Mouse (Mus musculus): ENCODE measurements around the gene Mcam. TPM values are rescaled to one million over a fixed set of nuclear protein-coding genes. Genes with fewer than 3 reads are reported as not detected.

Mcam gene
- total RNA-seq (2021), result 10 to 100 TPM; 24.2 to 31.2 TPM
- long read RNA-seq, experiment 1, partial matches to known transcripts, result 16 of 24 reads
- long read RNA-seq, experiment 1, other reads (novel, unspliced or antisense), result 1 of 24 reads
- long read RNA-seq, experiment 2, partial matches to known transcripts, result 2 of 16 reads
- long read RNA-seq, experiment 2, other reads (novel, unspliced or antisense), result 11 of 16 reads

DNA sequence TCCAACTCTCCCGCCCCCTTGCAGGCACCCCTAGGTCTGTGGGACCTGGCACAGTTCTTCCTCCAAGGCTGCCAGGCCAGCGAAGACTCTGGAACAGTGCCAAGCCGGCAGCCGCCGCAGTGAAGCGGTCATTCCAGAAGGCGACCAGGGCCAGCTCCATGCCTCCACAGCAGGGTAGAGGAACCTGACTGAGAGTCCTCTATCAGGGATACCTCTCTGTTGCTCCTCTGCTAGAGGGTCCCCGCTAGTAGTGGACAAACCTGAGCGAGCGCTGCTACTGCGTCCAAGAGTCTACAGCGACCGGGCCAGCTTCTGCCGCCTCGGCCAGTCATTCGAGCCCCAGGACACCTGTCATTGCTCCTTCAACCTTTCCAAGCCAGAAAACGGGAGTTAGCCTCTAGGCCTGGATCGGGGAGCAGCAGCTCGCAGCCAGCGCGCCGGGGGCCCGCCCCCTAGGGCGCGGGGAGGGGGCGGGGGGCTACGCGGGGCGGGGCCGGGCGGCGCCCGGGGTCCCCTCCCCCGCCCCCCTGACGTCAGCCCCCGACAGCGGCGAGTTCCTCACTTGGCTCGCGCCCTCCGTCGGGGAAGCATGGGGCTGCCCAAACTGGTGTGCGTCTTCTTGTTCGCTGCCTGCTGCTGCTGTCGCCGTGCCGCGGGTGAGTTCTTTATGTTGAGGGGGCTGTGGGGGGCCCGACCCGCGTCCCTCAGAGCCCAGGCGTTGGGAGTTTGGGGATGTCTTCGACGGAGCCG is at the start of gene Mcam:
TSS of gene Mcam (plus strand) at position 369 of the 750 bp plus-strand sequence.
- intact Hi-C loops (cut with DNase I), result loop anchor here (5.0 to 10.0 kb wide), 2 partner anchors 38 to 101 kb away; partner anchors contain the start of gene Cbl
- peak; percentile 57 to 64 for DNase-seq

DNA sequence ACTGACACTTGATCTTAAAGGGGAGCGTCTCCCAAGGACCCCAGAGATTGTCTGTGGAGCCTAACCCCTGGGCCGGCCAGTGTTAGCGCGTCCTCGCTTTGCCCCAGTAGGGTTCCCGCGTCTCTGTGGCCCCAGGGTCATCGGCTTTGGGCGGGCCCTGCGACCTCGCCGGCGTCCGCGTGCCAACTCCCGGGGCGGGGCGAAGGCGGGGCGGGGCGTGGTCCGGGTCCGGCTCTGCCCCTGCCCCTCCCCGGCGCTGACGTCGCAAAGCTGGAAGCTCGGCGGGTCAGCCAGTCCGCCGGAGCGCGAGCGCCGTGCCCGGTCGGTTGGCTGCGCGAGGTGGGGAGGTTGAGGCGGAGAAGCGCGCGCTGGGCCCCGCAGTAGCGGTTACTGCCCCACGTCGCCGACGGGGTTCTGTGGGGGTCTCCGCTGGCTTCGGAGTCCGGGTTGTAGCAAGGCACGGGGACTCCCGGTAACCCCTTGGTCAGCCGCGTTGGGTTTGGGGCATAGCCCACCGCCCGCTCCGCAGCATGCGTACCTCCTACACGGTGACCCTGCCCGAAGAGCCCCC is 49.5 kb upstream of the Mcam start:
- DNase-seq, result peak; percentile 94 to 97
- intact Hi-C loops (cut with DNase I), result no loop called here

DNA sequence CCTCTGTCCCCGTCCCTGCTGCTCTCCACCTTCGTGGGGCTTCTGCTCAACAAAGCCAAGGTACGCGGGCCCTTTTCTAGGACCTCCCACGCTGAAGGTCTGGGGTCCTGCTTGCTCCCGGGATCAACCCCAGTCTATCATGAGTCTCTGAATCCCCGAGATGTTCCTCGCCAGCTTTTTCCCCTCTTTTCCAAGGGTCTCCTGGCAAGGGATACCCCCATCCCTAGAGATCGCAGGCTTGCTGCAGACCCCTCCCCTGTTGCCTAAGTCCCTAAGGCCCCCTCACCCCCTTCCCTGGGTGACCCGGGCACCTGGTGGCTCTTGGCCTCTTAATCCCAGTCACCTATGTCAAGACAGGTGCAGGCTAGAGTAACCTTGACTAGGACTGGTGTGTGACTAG is 49.0 kb upstream of the Mcam start:
- DNase-seq, result peak; percentile 11 to 23
- intact Hi-C loops (cut with DNase I), result no loop called here

DNA sequence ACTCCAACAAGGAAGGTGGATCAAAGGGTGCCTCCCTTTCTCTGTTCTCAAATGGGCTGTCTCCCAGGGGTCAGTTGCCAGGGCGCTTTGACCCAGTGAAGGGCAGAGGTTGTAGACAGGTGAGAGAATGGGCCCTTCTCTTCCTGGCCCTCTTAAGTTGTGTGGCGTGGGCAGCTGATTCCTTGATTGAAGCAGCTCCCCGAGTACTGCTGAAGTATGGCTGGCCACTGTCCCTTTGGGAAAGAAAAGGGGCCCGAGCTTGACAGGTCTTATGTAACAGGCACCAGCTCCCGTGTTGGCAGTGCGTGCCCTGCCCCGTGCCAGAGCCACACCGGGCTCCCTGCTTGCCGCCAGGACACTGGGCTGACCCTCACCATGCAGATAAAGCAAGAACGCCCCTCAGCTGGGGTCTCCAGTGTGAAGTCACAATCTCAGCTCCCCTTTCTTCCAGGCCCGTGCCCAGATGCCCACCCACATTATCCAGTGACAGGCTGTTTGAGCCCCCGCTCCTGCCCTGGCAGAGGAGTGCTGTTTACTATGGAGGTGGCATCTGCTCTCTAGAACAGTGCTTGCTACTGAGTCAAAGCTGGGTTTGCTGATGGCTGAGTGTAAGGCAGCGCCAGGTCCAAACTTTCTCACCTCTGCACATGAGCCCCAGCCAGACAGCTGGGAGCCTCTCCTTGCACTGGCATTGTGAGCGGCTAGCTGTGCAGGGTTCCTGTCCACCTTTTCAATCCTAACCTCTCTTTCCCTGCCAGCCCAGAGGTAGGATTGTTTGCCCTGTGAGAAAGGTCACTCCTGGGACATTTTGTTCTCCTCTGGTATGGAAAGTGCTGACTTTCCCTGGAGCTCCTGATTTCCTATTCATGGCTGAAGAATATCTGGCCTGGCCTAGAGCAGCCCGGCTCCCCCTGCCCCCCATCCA is 48.3 kb upstream of the Mcam start:
- DNase-seq, result peak; percentile 69 to 74
- intact Hi-C loops (cut with DNase I), result no loop called here

DNA sequence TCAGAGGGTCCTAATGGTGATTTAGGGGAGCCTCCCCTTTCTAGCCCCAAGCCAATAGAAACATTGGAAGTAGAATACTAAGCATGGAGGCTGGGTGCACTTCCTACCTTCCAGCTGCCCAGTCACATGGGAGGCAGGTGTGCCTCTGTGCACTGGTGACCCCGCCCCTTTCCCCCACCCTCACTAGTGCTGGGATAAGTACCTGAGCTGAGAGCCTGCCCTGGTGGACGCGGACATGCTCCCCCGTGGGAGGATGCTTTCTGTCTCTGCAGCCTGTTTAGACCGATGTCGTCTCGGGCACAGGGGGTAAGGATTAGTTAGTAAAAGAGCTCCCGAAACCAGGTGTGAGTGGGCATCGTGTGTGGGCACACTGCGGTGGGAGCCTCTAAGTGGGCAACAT is 47.3 kb upstream of the Mcam start:
- DNase-seq, result no peak
- intact Hi-C loops (cut with DNase I), result no loop called here

DNA sequence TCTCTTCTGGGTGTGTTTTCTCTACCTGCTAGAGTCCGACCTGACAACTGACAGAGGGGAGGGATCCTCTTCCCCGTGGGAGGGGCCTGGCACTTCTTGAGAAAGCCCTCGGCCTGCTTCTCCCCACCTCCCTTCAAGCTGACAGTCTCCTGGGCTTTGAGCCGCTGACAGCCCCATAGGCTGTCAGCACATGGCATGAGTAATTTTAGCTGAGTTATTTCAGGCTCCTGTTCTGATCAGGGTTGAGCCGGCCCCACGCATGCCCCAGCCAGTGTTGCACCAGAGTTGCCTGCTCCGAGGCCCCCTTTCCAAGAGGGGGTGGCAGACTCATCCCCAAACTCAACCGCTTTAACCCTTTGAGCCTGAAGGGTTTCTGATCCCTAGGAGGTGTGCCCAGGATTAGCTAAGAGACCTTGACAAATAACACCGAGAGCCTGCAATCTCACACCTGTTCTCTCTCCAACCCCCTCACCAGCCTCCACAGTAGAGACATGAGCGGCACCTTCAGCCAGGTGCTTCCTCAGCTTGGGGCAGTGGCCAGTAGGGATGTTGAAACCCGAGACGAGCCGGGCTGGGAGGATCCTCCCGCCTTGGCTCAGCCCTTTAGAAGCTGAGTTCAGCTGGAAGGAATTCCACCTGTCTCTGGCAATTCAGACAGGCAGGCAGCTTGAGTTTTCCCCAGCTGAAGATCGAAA is 46.4 kb upstream of the Mcam start:
- DNase-seq, result no peak
- intact Hi-C loops (cut with DNase I), result no loop called here

DNA sequence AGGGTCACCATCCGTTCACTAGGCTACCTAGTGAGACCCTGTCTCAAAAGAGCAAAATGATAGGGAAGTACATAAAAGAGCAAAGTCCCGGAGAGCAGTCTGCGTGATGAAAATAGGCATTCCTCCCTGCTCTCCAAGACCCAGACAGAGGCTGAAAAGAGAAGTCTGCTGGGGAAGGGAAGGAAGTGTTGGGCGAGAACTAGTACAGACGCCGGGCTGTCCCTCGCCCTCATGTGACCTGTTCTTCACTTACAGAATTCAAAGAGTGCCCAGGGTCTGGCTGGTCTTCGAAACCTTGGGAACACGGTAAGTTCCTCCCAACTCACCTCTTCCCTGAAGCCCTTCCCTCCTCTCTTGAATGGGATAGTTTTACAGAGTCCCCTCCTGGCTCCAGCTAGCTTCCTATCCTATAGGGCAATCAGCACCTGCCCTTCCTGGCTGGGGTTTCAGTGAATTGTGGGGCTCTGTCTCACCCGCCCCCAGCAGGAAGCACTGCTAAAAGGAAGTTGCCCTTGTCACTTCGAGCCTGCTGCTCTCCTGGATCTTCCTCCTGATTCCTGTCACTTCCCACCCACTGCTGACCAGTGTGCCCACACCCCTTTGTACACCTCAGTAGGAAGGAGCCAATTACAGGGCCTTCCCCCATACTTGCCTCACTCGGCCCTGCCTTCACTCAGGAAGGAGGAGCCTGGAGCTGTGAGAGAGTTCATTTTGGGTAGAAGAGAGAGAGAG is 45.2 kb upstream of the Mcam start:
- intact Hi-C loops (cut with DNase I), result no loop called here

DNA sequence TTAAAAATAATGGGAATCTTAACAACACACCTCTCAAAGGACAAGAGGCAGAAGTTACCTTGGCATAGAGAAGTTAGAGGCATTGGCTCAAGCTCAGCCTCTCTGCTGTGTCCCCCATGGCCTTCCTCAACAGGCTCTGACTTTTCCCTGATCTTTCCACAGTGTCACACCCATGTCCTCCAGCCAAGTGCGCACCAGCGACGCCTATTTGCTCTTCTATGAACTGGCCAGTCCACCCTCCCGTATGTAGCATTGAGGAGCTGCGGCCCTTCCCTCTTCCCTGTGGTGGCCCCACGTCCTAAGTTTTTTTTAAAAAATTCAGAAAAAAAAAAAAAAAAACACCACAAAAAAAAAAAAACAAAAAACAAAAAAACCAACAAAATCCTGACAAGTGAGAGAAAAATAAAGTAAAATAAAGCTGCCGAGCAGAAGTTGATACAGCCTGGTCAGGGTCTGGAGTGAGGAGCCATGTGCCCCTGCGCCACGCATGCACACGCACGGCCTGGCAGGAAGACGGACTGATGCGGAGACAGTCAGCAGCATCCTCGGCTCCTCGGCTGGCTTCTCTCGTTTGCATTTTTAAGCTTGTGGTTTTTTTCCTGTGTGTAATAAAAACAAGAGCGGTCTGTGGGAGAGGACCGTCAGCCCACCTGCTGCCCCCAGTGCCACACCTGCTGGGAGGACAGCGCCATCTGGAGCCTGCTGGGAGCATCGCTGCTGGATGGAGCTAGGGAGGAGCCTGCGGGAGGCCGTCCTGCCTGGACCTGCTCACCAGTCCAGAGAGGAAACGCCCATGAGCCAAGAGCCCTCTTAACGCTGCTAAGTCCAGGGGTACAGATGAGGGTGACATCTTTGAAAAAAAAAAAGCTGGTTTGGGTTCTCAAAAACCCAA is 40.4 kb upstream of the Mcam start:
- intact Hi-C loops (cut with DNase I), result no loop called here
- peak in 1 of 2 experiments; percentile 73 for DNase-seq

More for the DNA sequence above, 45.2 kb upstream of the Mcam start:
- no peak for DNase-seq

DNA sequence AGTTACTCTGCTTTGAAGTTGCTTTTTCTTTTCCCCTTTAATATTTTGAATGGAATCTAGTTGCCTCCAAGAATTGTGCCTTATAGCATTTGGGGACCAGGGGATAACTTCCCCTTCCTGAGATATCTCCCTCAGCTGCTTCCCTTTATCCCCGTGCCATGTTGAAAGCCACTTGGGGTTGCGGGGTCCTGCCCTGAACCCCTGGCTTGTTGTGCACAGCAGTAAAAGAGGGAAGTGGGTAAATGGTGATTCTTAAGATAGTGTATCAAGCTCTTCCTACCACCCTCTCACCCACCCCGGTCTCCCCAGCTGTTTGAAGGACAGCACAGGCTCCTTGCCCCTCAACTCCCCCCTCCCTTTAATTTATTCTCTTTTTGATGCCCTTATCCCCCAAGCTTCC is 39.5 kb upstream of the Mcam start:
- DNase-seq, result no peak
- intact Hi-C loops (cut with DNase I), result no loop called here

DNA sequence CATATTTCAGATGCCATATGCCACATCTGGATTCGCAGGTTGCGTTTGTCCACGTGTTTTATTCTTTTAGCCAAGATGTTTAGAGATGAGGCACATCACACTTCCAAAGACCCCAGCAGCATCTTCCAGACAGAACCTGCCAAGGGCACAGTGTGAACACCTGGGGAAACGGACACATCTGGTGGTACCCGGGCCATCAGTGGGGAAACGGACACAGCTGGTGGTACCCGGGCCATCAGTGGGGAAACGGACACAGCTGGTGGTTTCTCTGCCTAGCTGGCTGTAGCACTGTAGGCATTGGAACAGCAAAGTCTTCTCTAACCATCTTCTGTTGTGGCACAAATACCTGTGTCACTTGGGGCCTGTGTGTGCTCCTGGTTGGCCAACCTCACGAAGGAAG is 38.5 kb upstream of the Mcam start:
- intact Hi-C loops (cut with DNase I), result no loop called here

DNA sequence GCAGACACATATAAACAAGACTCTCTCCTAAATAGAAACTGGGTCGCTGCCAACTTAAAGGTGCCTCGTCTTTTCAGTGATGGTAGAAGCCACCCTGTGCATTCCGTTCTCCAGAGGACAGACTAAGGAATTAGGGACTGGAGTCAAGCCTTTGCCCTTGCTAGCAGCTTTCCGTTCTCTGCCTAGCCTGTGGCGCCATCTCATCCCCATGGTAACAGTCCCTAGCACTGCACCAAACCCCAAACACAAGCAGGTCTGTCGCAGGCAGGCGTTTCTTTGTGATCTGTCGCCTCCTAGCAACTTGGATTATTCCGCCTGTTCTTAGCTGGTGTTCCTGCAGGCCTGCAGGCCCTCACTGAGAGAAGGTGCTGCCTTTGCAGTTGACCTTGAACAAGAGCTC is 37.7 kb upstream of the Mcam start:
- intact Hi-C loops (cut with DNase I), result no loop called here
- DNase-seq, result no peak

More for the DNA sequence above, 38.5 kb upstream of the Mcam start:
- no peak for DNase-seq

DNA sequence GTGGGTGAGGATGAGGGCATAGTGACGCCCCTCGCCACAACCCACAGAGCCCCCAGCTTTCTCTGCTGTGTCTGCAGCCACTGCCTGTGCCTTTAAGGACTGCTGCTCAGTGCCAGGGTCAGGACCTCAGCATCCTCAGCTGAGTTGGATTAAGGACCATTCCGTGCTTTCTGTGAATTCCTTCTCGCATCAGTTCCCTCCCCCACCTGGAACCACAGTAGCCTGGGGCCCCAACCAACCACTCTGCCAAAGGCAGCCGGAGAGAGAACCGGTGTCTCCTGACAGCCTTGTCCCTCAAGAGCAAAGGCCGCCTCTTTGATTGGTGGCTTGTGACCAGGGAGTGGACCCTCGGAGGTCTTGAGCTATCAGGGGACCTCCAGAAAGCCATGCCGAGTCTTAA is 32.8 kb upstream of the Mcam start, which contains the start of gene Mfrp:
TSS of gene Mfrp (plus strand) at position 240 of the 400 bp plus-strand sequence.
- DNase-seq, result no peak
- intact Hi-C loops (cut with DNase I), result no loop called here

DNA sequence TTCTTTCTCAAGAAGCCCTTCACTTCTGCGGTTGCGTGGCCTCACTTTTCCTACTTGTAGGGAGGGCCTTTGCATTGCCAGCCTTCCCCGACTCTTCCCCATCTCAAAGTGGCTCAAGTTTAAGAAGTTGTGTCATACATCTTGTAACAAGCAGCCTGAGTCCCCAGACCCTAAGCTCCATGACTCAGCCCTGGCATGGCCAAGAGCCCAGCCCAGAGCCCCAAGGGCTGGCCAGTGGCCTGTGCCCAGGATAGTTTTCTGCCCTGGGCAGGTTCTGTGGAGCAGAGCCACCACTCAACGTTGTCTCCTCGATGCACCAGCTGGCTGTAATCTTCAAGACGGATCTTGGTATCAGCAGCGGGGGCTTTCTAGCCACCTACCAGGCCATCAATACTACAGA is 29.4 kb upstream of the Mcam start:
- no peak for DNase-seq
- intact Hi-C loops (cut with DNase I), result no loop called here

DNA sequence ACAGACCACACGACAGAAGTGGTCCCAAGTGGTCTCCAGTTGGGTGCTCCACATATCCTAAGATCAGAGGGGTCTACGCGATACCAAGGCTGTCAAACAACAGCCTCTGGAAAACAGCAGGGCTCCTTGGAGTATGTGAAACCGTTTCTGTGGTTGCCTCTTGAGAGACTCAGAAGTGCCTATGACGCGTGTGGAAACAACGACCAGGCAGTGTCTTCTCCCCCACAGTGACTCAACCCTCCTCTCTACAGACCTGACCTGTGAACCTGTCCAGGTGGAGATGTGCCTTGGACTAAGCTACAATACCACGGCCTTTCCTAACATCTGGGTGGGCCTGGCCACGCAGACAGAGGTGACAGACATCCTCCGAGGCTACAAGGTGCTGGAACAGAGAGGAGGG is 28.5 kb upstream of the Mcam start:
- intact Hi-C loops (cut with DNase I), result no loop called here

DNA sequence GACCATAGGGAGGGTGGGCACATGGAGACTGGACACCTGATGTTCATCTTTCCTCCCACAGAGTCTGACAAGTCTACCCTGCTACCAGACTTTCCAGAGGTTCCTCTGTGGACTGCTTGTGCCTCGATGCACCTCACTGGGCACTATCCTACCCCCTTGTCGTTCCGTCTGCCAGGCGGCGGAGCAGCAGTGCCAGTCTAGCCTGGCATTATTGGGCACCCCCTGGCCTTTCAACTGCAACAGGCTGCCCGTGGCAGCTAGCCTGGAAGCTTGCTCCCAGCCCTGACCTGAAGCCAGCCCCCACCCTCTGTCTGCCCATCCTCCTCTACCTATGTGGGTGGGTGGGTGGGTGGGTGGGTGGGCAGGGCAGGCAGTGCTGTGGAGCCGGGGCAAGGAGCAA is 28.1 kb upstream of the Mcam start:
- intact Hi-C loops (cut with DNase I), result no loop called here
- DNase-seq, result no peak

More for the DNA sequence above, 28.5 kb upstream of the Mcam start:
- no peak for DNase-seq

DNA sequence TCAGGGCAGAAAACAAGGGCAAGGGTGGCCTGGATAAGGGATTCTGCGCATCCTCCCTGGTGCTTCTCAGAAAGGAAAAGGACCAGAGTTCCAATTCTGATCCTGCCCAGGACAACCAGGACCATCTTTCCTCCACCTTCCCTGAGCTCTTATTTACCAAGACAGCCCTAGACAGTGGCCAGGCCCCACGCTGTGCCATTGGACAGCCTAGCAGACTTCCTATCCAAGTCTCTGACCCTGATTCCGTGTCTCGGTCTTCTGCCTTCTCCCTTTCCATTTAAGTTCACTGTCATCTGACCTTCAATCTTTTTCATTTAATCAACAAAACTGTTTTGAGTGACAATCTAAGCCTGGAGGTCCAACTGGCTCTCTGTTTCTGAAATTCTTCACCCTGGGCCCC is 27.7 kb upstream of the Mcam start:
- peak in 1 of 2 experiments; percentile 3 for DNase-seq
- intact Hi-C loops (cut with DNase I), result no loop called here

DNA sequence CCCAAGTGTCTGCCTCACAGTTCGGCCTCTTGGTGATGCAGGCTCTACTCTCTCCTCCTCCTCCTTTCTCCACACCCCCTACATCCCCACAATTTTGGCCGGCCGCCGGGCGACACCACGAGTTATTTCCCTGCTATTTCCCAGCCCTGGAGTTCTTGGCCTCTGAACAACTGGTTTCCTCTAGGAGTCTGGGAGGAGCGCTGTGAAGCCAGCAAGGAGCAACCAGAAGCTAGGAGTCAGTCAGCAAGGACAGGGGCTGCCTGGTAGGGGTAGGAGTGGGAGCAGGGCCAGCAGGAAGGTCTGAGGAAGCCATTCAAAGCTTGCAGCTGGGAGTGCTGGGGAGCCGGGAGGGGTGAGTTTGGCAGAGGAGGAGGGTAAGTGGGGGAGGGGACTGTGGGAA is 27.2 kb upstream of the Mcam start, which contains the start of gene C1qtnf5:
TSS of gene C1qtnf5 (plus strand) at position 136 of the 400 bp plus-strand sequence.
- peak; percentile 81 to 93 for DNase-seq
- intact Hi-C loops (cut with DNase I), result no loop called here

DNA sequence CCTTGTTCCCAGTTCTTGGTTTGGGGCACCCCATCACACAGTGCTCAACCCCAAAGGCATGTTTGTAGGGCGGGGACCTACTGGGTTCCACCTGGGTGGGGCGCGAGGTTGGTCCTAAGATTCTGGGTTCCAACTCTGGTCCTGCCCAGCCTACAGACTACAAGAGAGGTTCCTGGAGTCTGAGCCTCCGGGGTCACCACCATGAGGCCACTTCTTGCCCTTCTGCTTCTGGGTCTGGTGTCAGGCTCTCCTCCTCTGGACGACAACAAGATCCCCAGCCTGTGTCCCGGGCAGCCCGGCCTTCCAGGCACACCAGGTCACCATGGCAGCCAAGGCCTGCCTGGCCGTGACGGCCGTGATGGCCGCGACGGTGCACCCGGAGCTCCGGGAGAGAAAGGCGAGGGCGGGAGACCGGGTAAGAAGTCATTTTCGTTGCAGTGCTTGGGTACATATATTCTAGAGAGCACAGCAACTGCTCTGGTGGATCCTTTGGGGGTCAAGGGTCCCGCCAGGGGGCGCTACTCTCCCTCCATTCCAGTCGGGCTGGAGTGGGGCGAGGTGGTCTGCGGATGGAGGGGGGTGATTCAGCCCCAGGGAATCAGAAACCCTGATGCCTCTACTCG is 26.6 kb upstream of the Mcam start:
- peak in 1 of 2 experiments; percentile 38 for DNase-seq
- intact Hi-C loops (cut with DNase I), result no loop called here

Data from gastrocnemius, postnatal 36 days (tissue).